Mouse (Mus musculus): Measurements from ENCODE around the gene Rnf19b. TPM values are rescaled to one million over a fixed set of nuclear protein-coding genes. Genes with fewer than 3 reads are reported as not detected.

The Rnf19b gene
- total RNA-seq, 2 experiments from 2014 or later: 41.1 to 45.6 TPM

DNA sequence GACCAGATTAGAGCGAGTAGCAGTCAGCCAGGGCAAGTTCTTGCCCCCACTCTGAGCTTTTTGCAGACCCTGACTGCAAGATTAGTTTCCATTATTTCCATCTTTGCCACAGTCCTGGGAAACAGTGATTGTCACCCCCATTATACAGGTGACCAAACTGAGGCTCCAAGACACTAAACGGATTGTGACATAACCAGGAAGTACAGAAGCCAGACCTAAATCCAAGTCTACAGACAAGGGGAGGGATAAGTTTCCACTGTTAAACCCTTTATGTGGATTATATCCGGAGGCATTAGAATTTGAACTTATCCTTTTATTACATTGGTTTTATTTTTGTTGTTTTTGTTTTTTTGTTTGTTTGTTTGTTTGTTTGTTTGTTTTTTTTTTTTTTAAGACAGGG lies 23.8 kb upstream of the Rnf19b start:
- DNase-seq: no peak

GRCm38 (mm10) chr4:129034706-129035660 lies 23.1 kb upstream of the Rnf19b start:
- DNase-seq: peak; percentile 85 to 88

DNA sequence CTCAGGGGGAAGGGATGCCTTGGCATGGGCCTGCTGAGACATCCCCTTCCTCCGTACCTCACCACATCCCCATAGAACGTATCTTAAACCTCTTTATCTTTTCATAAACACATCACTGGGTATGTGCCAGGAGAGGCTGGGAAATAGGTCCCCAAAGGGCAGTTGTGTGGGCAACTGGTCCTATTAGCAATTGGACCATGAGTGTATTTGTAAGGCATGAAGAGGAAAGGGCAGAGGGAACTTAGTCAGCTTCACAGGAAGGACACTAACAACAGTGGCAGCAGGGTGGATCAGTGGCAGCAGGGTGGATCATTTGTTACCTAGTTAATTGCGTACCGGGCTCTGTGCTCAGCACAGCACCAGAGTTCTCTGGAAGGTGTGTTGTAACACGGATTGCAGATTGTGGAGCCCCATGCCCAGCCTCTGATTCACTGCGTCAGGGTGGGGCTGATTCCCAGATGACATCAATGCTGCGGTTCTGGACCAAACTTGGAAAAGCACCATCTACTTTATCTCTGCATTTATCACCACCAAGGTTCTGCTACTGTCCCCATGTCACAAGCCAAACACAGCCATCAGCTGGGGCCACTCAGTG lies 22.1 kb upstream of the Rnf19b start:
- peak; percentile 57 to 67 for DNase-seq

GRCm38 (mm10) chr4:129047721-129048421 lies 10.2 kb upstream of the Rnf19b start:
- no peak for DNase-seq

GRCm38 (mm10) chr4:129048501-129049305 lies 9.4 kb upstream of the Rnf19b start:
- peak; percentile 69 to 81 for DNase-seq

DNA sequence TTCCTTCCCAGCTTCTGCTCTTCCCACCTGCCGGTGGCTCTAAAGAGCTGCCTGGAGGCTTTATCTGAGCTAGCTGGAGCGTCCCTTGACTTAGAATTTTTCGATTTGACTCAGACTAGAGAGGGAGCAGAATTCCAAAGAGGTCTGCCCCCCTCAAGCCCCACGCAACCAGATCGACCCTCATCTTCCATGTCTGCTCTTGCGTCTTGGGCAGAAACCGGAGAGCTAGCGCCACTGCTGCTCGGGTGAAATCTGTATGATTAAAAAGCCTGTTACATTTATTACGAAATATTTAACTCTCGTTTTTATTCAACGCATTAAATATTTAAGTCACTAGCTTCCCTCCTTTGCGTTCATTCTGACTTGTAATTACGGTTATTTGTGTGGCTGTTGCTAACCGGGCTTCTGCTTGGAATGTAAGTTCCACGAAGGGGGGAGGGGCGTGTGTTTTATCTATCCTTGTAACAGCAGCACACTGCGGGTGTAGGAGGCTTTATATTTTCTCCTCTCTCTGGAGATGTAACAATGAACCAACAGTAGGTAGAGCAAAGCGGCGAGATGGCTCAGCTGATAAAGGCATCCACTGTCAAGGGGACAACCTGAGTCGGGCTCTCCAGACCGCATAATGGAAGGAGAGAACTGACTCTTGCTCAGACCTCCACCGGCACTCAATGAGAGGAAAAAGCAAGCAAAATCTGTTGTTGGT lies 8.6 kb upstream of the Rnf19b start:
- peak; percentile 29 to 49 for DNase-seq

DNA sequence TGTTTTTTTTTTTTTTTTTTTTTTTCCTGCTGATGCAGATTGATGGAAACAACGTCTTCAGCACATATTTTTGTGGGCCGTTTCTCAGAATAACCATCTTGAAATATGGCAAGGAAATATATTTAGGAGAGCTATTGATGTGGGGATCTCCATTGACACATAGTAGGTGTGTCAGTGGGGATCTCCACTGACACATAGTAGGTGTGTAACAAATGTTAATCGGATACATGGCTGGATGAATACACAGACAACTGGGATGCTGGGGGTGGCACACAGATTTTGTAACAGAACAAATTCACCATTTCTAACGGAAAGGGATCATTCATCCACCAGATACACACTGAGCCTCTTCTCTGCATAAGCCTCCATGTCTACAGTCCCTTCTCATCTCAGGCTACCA lies 7.7 kb upstream of the Rnf19b start:
- no peak for DNase-seq

- DNase-seq: no peak
These were observed 7.1 kb upstream of the Rnf19b start for GRCm38 (mm10) chr4:129050901-129051417.

GRCm38 (mm10) chr4:129051461-129052183 lies 6.4 kb upstream of the Rnf19b start:
- no peak for DNase-seq

- no peak for DNase-seq
These were observed 3.3 kb upstream of the Rnf19b start for GRCm38 (mm10) chr4:129054757-129055156.

DNA sequence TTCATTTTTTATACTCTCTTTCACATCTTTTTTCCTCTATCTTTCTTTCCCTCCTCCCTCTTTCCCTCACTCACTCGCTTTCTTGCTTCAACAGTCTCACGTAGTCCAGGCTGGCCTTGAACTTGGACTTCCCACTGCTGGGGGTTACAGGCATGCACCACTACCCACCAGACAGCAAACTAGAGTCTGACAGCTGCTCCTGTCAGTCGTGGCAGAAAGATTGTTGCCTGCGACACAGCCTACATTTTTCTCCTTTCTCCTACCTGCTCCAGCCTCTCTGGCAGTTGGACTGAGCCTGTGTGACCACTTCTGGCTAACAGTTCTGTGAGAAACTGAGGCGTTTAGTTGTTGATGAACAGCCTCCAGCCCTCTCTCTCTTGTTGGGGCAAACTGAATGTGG lies 2.5 kb upstream of the Rnf19b start:
- no peak for DNase-seq

GRCm38 (mm10) chr4:129057533-129058206 lies 401 bp upstream of the Rnf19b start:
- peak; percentile 96 to 98 for DNase-seq

DNA sequence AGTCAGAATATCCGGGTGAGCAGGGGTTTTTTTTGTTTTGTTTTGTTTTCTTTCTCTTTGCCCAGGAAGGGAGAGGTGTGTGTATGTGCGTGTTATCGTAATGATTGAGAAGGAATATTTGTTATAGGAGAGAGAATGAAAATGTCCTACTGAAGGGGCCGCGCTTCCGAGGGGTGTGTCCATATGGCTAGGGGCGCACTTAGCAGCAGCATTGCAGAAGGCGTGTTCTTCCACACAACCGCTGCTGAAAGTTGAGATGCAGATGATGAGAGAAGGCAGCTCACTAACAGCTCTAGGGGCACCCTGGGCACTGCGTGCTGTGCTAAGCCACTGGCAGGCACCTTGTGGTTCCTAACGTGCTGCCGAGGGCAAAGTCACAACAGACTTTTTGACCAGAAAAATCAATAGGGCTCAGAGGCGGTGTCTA lies 1.1 kb downstream of the Rnf19b start:
- DNase-seq: peak; percentile 19 to 28

DNA sequence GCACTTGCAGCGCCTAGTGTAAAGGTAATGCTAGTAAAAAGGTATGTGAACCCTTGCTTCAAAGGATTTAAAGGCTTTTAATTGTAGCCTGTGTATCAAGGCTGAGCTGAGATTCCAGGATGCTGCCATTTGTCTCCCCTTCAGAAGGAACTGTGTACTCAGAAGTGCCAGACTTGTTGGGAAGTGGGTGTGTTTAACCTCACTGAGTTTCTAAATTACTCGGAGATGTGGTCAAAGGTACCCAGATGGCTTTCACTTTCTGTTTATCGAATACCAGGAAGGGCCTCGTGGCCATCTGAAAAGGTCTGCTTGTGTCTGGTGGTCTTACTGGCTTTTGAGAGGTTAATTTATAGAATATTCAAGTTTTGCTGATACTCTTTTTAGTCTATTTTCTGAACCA lies 1.9 kb downstream of the Rnf19b start:
- no peak for DNase-seq

DNA sequence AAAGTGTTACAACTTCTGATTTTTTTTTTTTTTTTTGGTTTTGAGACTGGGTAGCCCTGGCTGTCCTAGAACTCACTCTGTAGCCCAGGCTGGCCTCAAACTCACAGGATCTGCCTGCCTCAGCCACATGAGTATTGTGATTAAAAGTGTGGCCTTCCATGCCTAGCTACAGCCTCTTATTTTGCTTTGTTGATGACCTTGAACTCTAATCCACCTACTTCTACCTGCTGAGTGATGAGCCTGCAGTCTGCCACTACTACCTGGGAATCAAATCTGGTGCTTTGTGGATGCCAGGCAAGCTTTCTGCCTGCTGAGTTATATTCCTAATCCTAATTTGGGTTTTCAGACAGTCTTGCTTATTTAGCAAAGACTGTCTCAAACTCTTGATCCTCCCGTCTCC lies 3.4 kb downstream of the Rnf19b start:
- no peak for DNase-seq

GRCm38 (mm10) chr4:129062281-129063075 lies 4.4 kb downstream of the Rnf19b start:
- no peak for DNase-seq

GRCm38 (mm10) chr4:129065688-129066236 lies 7.7 kb downstream of the Rnf19b start:
- no peak for DNase-seq

DNA sequence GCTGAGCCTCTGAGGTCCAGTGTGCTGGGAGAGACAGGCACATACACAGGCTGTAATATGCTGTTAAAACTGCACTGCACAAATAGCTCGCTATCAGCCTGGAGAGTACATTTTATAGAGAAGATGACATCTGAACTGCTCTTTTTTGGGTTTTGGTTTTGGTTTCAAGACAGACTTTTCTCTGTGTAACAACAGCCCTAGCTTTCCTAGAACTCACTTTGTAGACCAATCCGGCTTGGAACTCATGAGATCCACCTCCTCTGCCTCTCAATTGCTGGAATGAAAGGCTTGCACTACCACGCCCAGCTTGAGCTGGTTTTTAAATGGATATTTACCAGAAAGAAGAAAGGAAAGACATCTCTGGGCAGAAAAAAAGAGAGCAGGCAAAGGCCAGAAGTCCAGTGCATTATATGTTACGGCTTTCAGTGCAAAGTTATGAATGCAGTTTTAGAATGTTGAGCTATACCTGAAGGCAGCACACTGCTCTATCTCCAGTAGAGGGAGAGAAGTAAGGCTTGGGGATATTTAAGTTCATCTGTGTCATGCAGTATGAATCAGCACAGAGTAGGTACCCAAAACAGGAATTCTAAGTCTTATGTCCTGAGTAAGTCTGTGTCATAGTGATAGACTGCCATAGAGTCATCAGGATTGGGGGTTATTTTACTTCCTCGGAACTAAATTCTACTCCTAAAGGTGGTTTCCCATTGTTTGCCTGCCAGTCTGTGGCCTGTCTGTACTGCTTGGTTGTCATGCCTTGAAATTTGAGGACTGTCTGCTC lies 9.8 kb downstream of the Rnf19b start:
- no peak for DNase-seq
